Mouse (Mus musculus): ENCODE results near the gene Gm28035.

DNA sequence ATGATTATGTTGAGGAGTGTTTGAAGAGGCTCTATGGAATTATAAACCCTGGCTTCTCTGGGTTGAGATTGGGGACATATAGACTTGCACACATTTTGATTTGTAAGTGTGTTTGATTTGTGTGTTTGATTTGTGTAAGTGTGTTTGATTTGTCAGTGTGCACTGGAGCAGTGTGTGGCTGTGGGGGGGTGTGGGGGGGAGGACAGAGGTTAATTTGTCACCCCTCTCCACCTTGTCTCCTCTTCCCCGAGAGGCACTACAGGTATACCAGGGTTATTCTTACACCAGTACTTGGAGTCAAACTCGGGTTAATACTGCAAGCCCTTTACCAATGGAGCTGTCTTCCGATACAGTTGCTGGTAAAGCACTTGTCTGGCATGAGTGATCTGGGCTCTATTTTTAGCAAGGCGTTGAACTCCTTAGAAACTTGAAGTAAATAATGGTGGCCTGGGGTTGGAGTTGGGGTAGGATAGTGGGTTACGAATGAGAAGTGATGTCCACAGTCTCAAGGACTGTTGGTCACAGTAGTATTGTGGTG is 39.9 kb upstream of the Gm28035 start:
- TF ChIP-seq CTCF (IDR thresholded peaks at IDR 0.05; ENCODE audit: insufficient read depth, low read depth, low read length) = no peak
- no peak for TF ChIP-seq POLR2A (IDR thresholded peaks at IDR 0.05; ENCODE audit: insufficient read depth, low read depth, low read length)

All from olfactory bulb, adult 2 months (tissue).